Mouse (Mus musculus): Measurements from ENCODE around the gene Nup85.

The Nup85 gene

DNA sequence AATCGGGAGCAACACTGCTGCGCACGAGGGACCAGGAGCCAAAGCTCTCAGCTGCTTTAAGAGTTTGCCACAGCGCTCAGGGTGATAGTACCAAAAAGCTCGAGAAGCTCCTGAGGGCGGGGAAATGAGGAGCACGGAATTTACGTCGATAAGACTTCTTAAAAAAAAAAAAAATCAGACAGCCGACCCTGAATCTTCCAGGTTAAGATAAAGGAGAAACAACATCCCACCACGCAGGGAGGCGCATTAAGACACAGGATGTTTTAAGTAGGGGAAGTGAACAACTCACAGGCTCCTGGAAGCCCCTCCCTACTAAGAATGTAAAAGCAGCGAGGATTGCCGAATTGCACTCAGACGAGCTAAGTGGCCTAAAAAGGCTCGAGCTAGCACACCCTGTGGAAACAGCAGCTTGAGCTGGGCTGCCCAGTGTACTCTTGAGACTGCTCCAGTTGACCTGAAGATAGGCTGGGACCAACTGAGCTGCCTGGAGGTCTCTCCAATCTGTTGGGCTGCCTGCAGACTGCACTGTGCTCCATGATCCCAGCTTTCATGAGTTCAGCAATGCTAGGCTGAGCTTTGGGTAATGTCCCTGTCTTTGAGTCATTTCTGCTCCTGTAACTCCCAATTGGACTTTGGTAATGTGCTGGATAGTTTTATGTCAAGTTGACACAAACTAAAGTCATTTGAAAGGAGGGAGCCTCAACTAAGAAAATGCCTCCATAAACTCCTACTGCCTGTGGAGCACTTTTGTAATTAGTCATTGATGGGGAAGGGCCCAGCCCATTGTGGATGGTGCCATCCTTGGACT, 49.1 kb downstream of the Nup85 start:
- DNase-seq (ENCODE audit: low spot score in 2 of 2), result no peak

GRCm38 (mm10) chr11:115614346-115615107, 50.3 kb downstream of the Nup85 start:
- DNase-seq (ENCODE audit: low spot score in 2 of 2), result no peak

GRCm38 (mm10) chr11:115615108-115615825, 51.0 kb downstream of the Nup85 start:
- no peak for DNase-seq (ENCODE audit: low spot score in 2 of 2)

- no peak for DNase-seq (ENCODE audit: low spot score in 2 of 2)
These were observed 51.6 kb downstream of the Nup85 start for GRCm38 (mm10) chr11:115615875-115616274.

DNA sequence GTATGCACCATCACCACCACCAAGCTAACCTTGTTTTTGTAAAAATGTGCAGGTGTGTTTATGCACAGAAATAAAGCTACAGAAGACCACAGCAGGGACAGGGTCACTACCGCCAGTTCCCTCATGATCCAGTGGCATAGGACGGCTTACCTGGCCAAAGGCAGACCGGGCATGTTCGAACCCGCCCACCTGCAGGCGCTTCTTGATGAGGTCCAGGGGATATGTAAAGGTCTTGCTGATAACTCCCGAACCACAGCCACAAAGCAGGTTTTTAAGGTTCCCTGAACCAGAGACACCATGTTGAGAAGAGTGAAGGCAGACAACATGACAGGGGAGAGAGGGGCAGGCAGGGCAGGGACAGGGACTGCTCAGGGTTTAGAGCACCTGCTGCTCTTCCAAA, 52.1 kb downstream of the Nup85 start:
- no peak for DNase-seq (ENCODE audit: low spot score in 2 of 2)

DNA sequence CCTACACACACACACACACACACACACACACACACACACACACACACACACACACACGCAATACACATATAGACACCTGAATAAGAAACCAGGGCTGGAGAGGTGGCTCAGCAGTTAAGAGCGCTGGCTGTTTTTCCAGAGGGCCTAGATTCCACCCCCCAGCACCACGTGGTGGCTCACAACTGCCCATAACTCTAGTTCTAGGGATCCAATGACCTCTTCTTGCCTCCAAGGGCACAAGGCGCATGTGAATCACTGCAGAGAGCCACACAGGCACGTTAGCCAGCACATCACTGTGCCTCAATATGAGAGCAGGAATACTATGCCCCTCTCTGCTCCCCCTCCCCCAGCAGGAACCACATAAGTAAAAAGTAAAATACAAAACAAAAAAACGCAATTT, 52.7 kb downstream of the Nup85 start:
- no peak for DNase-seq (ENCODE audit: low spot score in 2 of 2)

GRCm38 (mm10) chr11:115618001-115618400, 53.8 kb downstream of the Nup85 start:
- DNase-seq (ENCODE audit: low spot score in 2 of 2), result no peak

- DNase-seq (ENCODE audit: low spot score in 2 of 2), result no peak
These were observed 54.7 kb downstream of the Nup85 start for GRCm38 (mm10) chr11:115618732-115619516.

DNA sequence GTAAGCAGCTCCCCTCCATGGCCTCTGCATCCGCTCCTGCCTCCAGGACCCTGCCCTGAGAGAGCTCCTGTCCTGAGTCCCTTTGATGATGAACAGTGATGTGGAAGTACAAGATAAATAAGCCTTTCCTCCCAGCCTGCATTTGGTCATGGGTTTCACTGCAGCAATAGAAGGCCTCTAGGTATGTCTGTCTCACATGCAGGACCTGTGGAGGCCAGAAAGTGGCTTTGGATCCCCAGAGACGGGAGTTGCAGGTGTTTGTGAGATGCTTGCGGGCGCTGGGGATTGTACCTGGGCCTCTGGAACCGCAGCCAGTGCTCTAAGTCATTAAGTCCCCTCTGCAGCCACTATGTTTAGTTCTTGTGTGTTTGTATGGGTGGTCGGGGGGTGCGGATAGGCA, 55.7 kb downstream of the Nup85 start:
- no peak for DNase-seq (ENCODE audit: low spot score in 2 of 2)

- no peak for DNase-seq (ENCODE audit: low spot score in 2 of 2)
These were observed 59.3 kb downstream of the Nup85 start for GRCm38 (mm10) chr11:115623487-115624070.

DNA sequence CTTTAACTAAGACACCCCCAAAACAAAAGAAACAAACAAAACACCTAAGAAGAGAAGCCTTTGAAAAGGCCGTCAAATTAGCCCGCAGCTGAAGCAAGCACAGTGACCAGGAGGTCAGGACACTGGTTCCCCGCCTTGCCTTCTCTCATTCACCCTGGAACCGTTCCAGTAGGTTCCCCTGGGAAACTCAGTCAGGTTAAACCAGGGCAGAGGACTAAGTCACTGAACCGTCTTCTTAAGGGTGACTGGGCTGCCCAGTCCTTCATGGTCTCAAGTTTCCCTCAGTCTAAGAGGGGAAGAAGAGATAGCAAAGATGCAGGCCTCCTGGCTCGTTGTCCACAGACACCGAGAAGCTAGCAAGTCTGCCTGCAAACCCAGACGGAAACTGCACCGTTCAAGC, 61.6 kb downstream of the Nup85 start:
- no peak for DNase-seq (ENCODE audit: low spot score in 2 of 2)

GRCm38 (mm10) chr11:115626824-115627616, 62.8 kb downstream of the Nup85 start:
- no peak for DNase-seq (ENCODE audit: low spot score in 2 of 2)

DNA sequence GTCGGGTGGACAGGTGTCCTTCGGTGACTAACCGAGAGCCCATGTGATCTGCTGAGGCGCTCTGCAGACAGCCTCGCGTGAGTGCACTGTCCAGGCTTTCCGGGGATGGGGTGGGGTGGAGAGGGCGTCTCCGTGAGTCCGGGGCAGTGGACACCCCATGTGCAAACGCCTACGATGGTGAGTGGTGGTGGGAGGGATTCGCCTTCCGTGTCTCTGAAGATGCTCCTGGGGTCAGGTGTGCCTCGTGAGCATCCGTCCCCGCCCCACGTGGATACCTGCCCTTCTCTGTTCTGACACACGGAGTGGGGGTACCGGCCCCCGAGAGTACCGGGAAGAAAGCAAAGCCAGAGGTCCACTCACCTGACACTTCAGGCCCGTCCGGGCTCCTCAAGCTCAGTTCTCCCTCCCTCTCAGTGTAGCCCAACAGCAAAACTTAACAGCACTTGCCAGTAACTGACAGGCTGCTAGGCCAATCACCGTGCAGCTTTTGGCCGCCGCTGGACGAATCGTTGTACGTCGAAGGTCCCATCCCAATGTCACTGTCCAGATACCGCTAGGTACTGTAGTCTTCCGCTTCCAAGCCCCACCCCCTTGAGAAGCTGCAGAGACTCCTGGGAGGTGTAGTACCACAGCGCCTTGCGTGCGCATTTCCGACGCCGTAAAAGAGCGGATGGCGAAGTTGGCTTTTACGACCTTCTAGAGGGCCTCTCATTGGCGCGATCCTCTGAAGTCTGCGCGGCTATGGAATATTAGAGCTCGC, 63.7 kb downstream of the Nup85 start, which contains the start of gene Slc25a19:
Gene Slc25a19 (minus strand): TSS at position 591 of the 760 bp plus-strand sequence.
- peak; percentile 98 to 99 for DNase-seq (ENCODE audit: low spot score in 2 of 2)

DNA sequence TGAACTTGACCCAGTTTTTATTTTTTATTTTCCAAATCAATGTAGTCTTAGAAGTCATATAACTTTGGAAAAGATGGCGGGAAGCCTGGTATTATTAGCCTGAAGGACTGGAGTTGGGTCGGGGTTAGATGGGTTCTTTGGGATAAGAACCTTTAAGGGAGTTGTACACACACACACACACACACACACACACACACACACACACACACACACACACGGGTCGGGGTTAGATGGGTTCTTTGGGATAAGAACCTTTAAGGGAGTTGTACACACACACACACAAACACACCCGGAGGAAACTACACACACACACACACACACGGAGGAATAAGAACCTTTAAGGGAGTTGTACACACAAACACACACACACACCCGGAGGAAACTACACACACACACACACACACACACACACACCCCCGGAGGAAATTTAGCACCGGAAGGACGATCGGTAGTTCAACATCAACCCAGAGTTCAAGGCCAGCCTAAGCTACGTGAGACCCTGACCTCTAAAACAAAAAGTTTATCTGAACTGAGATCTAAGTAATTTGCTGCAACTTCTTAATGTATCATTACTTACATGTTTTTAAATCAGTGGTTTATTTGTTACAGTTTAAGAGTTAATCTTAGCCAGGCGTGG, 64.3 kb downstream of the Nup85 start:
- no peak for DNase-seq (ENCODE audit: low spot score in 2 of 2)

DNA sequence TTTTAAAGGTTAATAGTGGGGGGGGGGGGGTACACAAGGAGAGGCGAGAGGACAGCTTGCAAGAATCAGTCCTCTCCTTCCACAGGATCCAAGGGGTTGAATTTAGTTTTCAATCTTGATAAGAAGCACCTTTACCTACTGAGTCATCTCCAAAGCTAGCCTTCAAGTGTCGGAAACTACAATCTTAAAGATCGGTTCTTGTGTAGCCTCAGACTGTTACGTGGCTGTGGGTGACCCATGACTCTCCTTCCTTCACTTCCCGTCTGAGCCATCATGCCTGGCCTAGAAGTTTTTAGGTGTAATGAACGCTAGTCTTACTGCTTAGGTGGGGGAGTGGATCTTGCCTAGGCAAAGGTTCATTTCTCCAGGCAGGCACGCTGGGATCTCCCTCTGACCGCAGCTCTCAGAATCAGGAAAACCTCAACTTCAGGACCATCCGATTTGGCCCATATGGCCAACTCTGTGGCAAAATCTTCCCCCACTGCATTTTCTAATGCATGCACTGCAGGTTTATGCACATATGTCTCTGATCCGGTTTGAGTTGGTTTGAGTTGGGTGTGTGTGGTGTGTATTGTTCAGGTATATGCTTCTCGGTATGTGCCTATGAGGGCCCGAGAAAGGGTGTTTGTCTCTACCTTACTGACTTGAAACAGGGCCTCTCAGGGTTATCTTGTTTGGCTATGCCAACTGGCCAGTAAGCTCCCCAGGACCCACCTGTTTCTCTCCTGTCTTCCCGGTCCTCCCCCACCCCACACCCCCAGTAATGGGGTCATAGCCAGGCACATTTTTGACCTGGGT, 65.7 kb downstream of the Nup85 start:
- no peak for DNase-seq (ENCODE audit: low spot score in 2 of 2)

- DNase-seq (ENCODE audit: low spot score in 2 of 2), result no peak
These were observed 66.6 kb downstream of the Nup85 start for GRCm38 (mm10) chr11:115630532-115631504.

GRCm38 (mm10) chr11:115631505-115631890, 67.3 kb downstream of the Nup85 start:
- DNase-seq (ENCODE audit: low spot score in 2 of 2), result no peak

All from frontal cortex, postnatal 25 days (tissue).